Mouse (Mus musculus) megakaryocyte, adult 5-6 weeks (primary cell): ENCODE measurements around the gene Rdh9. TPM values are rescaled to one million over a fixed set of nuclear protein-coding genes. Genes with fewer than 3 reads are reported as not detected.
"Not testable (repeated sequence)": the region's sequence is repeated elsewhere in the genome, so short reads cannot be mapped to it uniquely, and the experiment has no call there.

Experiments used
- ATAC-seq: 2 replicates; pipeline ENCODE4 v1.8.0; 2016; ENCODE audit warnings: mild to moderate bottlenecking, inconsistent platforms; ENCODE audit not compliant: poor library complexity, severe bottlenecking
- total RNA-seq, 2 experiments: library from RNA; stranded (forward) in 1 of 2; stranded (reverse) in 1 of 2; fragments of 153-499, 151-499 nt in 1 of 2; fragments of 221-1000, 200-1000 nt in 1 of 2; gene quantifications; 2 replicates each; pipeline versions ENCODE4 v1.2.3 to v1.2.4; 2015 to 2017

Rdh9 gene
- total RNA-seq, 2 experiments from 2014 or later = not detected

DNA sequence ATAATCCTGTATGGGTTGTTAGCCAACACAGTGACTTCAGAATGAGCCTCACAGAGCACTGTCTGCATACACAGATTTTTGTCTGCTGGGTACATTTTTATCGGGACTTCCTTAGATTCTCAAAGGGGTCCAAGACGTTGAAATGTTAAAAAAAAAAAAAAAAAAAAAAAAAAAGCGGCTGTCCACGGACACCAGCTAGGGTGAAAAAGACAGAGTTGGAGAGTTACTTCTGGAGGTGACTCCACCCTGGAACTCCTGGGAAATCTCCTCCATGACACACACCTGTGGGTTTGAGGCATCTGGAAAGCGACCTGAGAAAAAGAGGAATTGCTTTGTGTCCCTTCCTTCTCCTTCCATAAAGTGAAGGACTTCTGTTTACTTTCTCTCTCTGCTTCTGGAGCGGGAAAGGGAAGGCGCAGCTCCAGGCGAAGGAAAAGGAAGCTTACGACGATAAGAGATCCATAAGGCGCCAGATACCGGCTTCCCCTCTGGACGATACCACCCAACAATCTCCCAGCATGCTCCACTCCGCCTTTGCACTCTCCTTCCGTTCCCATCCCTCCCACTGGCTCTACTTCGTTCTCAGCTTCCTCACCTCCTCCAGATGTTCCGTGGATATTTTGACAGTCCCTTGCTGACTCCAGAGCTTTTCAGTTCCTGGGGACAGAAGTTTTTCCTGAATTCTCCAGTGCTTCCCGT, 20.3 kb upstream of the Rdh9 start:
- no peak for ATAC-seq

DNA sequence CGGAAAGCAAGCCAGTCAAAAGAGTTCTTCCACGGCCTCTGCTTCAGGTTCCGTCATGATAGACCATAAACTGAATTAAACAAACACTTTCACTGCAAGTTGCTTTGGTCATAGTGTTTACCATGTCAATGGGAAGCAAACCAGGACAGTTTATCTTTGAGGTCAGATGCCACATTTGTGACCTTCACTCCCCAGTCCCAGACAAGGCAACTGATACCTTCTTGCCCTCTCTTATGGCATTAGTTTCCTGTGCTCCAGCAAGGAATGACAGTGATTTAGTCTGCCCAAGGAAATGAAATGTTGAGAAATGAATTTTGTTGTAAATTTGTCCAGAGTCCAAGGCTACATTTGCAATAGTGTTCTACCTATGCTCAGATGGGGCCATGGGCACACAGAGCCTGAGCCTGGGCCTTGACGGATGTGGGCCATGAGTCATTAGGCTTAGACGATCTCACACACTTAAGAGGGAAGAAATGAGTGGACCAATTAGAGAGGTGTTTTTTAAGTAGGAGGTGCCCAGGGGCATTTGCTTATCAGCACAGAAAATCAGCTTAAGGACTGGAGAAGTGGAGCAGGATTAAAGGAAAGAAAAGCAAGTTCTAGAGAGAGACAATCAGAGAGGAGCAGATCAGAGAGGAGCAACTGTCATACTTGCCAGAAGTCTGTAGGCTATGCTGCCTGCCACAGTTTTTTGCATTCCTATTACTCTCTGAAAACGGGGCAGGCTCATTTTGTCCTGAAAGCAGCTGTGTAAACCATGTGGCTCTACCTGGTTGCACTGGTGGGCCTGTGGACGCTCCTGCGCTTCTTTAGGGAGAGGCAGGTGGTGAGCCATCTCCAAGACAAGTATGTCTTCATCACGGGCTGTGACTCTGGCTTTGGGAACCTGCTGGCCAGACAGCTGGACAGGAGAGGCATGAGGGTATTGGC, 16.7 kb upstream of the Rdh9 start, which contains the start of the genes Rdh1 and Rdh16f1:
Gene Rdh1, plus strand, starts transcription at position 541 of the 930 bp plus-strand sequence.
Gene Rdh16f1, plus strand, starts transcription at position 607 of the 930 bp plus-strand sequence.
- no peak for ATAC-seq

DNA sequence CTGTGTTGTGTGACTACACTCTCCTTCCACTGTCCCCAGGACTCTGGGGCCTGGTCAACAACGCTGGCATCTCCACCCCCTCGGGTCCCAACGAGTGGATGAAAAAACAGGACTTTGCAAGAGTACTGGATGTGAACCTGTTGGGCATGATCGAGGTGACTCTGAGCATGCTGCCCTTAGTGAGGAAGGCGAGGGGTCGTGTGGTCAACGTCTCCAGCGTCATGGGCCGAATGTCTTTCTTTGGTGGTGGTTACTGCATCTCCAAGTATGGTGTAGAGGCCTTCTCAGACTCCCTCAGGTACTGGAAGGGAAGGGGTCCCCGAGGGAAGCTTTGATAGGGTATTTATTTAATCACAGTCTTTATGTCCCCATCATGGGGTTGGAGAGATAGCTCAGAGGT, 13.3 kb upstream of the Rdh9 start:
- not testable (repeated sequence) for ATAC-seq

DNA sequence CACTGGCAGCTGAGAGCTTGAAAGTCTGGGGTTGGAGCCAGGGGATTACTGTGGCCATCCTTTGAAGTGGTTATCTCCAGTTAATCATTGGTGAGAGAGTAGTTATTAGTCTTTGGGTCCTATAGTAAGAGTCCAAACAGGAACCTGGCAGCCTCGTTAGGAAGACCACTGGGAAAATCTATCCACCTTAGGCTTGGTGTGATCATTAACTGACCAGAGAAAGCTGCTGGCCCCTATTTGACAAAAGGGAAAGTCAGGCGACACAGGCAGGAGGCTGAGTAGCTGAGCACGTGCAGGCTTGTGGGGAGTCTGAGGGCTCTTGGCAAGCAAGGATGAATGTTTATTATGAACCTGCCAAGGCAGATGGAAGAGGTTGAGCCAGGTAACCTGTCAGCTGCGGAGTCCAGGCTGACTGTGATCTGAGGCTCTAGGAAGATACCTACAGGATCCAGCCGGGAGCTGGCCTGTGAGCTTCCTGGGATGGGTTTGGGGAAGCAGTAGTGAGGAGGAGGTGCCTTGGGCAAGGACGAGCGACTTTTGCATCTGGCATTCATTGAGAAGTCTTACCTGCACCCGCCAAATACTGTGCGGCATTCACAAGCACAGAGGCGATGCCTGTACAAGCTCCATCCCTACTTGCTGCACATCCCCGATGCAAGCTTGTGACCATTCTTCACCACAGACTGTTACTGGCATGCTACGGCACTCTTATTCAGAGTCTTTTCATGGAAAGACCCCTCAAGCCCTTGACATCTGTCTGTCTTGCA, 12.1 kb upstream of the Rdh9 start:
- ATAC-seq = no peak

DNA sequence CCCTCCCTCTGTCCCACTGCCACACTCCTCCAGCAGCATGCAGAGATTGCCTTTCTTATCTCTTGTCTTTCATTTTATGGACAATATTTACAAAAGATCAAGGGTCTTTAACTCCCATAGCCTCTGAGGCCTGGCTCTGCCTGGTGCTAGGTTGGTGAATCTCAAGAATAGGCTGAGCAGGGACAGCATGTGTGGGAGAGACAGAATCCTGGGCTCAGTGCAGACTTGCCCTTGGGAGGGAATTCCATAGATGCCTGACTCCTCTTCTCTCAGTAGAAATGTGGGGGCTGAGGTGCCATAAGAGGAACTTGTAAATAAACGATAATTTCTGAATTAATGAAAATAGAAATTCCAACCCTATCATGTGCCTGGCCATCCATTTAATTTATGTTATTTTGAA, 9.6 kb upstream of the Rdh9 start:
- no peak for ATAC-seq

DNA sequence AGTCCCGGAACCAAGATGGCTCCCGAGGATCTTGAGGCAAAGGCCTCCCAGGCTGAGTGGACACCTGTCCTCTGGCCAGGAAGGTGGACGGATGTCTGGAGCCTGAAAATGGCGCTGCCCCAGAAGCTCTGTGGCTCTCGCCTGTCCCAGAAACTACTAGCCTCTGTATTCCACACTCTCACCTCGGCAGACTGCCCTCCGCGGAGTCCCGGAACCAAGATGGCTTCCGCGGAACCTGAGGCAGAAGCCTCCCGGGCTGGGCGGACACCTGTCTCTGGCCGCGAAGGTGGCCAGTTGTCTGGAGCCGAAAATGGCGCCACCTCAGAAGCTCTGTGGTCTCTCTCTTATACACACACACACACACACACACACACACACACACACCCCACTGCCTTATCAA, 6.1 kb downstream of the Rdh9 start:
- not testable (repeated sequence) for ATAC-seq

DNA sequence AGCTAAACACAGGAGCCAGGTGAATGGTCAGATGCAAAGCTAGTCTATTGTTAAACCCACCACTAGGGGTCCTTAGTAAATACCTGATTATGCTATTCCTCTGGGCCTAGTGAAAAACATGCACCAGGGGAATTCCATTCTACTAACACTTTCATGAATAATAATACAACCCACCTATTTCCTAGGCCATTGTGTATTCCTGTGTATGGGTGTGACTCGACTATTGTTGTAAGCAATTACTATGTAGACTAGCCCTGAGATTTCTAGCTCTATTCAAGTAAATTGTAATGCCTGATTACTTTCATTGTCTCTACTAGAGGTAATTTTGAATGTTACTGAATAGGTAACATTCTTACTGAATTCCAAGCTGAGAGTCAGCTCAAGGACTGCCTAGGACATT, 9.2 kb downstream of the Rdh9 start:
- ATAC-seq = not testable (repeated sequence)

DNA sequence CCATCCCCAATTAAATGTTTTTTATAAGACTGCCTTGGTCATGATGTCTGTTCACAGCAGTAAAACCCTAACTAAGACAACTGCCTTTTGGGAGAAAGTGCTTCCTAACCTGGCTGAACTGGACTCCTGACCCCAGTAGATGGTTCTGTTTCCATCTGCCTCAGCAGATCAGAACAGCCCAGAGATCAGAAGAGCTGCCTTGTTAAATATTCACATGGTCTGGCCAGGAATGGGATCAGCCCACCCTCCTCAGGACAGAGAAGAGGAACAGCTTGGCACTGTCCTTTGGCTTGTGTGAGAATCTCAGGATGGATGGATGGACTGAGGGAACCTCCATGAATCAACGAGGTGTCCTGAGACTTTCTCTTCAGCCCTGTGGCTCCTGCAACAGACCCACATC, 23.1 kb downstream of the Rdh9 start:
- ATAC-seq = no peak

DNA sequence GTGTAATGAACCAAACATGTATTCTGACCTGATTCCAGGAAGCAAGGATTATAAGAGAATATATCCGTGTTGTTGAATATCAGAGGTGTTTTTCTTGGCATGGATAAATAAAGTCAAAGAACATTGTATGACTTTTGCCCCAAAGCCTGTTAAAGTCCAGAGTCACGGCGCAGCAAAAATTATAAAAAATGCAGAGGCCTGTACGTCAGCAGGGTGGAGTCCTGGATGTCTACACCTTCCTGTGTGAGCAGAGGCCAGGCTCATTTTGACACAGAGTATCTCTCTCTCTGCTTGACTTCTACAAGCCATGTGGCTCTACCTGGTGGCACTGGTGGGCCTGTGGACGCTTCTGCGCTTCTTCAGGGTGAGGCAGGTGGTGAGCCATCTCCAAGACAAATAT, 24.7 kb downstream of the Rdh9 start, which contains the start of gene Rdh16:
Gene Rdh16, plus strand, starts transcription at position 262 of the 400 bp plus-strand sequence.
- ATAC-seq = no peak

DNA sequence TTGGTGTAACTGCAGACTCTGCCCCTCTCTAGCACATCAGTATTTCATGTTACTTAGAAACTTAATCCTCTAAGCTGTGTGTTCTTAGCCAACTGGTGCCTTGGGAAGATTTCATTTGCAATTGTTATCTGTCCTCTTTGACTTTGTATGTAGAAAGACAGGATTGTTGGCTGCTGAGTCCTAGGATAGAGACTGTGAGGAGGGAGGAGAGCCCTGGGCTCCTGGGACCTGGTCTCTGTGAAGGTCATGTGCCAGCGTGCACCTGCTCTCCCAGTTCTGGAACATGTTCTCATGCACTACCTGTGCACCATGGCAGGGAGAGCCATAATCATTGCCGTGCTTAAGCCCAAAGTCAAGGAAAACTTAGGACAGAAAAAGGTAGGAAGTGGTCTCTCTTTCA, 25.4 kb downstream of the Rdh9 start:
- ATAC-seq = no peak

DNA sequence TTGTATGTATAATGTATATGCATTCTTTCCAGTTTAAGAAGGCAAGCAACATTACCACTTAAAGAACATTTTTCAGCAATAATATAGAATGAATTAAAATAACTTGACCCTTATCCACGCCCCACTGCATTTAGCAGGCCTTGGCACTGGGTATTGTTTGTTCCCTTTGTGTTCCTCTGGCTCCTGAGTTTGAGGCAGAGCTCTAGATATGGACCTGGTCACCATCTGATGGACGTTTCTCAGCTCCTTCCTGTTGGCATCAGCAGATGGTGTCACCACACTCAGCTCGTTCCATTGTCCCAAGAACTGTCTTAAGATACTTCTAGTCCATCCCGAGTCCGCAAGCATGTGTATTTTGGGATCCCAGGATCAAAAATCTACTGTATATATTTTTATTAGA, 26.1 kb downstream of the Rdh9 start:
- no peak for ATAC-seq

DNA sequence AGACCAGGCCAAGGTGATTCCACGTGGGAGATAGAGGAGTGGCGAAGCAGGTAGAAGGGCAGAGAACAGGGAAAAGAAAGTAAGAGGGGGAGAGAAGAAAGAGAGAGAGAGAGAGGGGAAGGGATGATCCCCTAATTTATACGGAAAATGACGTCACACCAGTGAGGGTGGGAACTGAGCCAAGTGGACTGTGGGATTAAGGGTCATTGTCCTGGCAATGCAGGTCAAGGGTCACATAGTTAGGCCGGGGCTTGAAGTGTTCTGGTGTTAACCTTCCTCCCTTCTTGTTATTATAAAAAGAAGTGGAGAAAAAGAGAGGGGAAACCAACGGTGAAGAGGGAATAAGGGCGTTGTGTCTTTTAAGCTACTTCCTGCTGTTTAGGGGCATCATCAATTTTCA, 28.2 kb downstream of the Rdh9 start:
- ATAC-seq = no peak

DNA sequence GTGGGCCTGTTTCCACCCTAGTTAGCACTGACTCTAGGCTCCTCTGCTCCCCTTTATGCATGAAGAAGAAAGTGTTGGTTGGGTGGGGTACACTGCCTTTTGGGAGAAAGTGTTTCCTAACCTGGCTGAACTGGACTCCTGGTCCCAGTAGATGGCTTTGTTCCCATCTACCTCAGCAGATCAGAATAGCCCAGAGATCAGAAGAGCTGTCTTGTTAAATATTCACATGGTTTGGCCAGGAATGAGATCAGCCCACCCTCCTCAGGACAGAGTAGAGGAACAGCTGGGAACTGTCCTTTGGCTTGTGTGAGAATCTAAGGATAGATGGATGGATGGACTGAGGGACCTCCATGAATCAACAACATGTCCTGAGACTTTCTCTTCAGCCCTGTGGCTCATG, 39.7 kb downstream of the Rdh9 start:
- no peak for ATAC-seq

DNA sequence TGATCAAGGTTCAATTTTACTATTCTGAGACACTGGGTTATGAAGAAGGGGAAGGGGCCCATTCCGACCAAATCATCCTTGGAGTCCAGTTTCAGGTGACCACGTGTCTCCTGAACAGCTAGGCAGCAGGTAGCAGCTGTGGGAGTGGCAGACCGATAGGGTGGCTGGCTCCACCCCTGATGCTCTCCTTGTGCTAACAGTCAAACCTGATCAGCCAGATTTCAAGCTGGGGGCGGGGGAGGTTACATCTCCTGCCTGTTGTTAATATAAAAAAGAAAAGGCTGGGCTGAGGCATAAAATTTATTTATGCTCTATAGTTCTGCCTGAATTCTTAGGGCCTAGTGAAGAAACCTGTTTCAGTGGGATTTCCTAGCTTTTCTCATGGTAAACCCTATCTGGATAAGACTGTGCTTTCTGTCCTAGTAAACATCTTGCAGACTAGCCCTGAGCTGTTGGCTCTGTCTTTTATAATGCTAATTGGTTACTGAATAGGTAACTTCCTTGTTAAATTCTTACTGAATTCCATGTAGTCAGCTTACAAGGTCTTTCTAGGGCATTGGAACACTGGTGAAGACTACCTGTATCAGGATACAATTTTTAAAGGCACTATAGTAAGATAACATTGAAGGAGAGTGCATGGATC, 41.2 kb downstream of the Rdh9 start:
- ATAC-seq = not testable (repeated sequence)

DNA sequence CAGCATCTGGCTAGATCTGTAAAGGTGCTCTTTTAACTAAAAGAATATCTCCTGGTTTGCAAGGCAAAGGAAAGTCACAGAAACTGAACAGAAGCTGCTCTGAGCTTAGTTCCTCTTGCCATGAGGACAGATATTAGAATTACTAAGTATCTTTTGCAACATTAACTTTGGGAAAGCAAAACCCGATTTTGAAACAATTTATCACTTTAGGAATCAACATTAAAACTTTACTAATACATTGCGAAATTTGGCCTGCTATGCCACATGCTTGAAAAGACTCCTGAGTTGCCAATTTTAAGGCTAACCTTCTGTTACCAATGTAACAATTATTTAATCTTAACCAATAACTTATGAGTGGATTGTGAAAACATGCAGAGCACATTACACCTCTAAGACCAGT, 45.6 kb downstream of the Rdh9 start:
- ATAC-seq = not testable (repeated sequence)

DNA sequence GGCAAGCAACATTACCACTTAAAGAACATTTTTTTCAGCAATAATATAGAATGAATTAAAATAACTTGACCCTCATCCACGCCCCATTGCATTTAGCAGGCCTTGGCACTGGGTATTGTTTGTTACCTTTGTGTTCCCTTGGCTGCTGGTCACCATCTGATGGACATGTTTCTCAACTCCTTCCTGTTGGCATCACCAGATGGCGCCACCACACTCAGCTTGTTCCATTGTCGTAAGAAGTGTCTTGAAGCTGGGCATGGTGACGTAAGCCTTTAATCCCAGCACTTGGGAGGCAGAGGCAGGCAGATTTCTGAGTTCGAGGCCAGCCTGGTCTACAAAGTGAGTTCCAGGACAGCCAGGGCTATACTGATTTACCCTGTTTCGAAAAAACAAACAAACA, 49.2 kb downstream of the Rdh9 start:
- ATAC-seq = peak; percentile 47; the same call in 1 of the 2 replicates

DNA sequence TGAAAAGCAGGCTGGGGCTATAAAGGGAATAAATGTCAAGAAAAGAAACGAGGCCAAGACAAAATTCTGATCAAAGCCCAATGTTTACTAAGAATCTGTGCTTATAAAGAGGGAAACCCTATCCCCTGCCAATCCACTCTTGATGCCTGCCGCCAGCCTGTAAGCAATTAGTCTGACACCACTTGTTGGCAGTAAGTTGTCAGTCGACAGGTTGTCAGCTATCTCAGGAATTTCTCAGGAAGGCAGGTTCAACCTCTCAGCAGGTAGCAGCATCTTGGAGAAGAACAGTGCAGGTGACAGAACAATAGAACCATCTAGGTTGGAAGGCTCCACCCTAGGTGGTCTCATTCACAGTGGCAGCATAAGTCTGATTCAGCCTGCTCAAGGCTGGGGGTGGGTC, 52.9 kb downstream of the Rdh9 start:
- no peak for ATAC-seq

DNA sequence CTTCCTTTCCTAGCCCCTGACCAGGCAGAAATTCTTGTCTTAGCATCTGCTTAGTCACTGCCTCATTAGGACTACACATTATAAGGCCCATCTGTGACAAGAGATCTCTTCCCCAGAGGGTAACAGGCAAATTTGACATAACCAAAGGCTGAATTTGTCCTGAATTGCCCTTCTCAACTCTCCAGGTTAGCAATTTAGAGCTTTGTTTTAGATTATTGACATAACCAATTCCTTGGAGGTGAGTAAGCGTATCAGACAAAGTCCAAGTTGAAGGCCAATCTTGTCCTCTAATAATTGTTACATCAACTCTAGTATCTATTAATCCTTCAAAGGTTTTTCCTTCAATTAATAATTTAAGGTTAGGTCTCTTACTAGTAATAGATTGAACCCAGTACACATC, 58.0 kb downstream of the Rdh9 start:
- not testable (repeated sequence) for ATAC-seq

DNA sequence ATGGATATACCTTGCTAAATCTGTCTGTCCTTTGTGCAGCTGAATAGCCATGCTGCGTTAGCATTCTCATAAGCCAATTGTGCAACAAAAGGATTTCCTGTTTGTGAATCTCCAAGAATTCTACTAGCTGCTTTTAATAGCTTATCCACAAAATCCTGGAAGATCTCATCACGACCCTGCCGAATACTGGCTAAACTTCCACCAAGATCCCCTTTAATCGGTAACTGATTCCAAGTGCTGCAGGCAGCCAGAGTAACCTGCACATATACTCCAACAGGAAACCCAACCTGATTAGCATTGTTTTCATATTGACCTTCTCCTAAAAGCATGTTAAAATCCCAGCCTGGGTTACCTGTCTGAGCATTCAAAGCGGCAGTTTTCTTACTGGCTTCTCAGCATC, 59.1 kb downstream of the Rdh9 start:
- no peak for ATAC-seq

DNA sequence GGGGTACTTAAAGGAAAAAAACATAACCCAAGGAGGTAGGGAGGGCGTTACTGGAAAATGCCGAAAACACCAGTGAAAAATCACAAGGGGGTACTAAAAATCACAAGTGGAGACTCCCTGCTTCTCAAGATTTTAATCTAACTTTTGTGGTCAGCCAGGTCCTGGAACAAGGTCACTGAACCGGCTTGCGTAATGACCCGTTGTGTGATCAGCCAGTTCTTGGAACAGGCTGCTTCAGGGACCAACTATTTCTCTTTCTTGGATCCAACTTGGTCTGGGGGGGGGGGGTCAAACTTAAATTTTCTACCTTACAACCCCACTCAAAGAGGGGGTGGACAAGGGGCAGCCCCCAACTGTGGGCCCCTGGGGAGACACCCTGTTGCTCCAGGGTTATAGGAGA, 61.6 kb downstream of the Rdh9 start:
- ATAC-seq = not testable (repeated sequence)

DNA sequence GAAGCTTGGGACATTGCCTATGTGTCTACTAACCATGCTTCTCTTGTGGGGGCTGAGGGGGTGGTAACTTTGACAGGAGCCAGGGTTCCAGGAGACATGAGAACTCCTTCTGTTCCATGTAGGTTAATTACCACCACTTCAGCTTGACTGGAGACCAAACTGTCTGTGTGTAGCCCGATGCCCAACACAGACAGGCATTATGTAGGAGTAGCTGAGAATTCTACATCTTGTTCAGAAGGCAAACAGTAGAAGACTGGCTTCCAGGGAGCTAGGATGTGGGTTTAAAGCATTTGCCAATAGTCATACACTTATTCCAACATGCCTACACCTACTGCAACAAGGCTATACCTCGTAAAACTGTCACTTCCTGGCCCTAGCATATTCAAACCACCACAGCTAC, 62.4 kb downstream of the Rdh9 start:
- no peak for ATAC-seq
